Mouse (Mus musculus): ENCODE results near the gene Tob2. TPM values are rescaled to one million over a fixed set of nuclear protein-coding genes. Genes with fewer than 3 reads are reported as not detected.

Tob2 gene
- polyA plus RNA-seq, 1 experiment from 2014 or later: 26.0 TPM

GRCm38 (mm10) chr15:81812287-81812686 is 46.3 kb downstream of the Tob2 start:
- peak overlapping the region; percentile 76 for H3K4me3 ChIP-seq (replicated peaks)
- peaks cover 20% of the 10 kb centered on the region for H3K4me1 ChIP-seq (replicated peaks)
- no peak for ATAC-seq
- no peaks in the 10 kb centered on the region for H3K27me3 ChIP-seq (replicated peaks)
- 48% methylated on average over 3 of the region's 3 CpGs for WGBS
- H3K9me3 ChIP-seq: no peaks in the 10 kb centered on the region
- H3K36me3 ChIP-seq: peaks cover 11% of the 10 kb centered on the region
- H3K9ac ChIP-seq: peak overlapping the region; percentile 79
- H3K4me2 ChIP-seq (replicated peaks): peak overlapping the region; percentile 84
- peak overlapping the region; percentile 25; the same call in 1 of the 2 replicates for H3K27ac ChIP-seq

DNA sequence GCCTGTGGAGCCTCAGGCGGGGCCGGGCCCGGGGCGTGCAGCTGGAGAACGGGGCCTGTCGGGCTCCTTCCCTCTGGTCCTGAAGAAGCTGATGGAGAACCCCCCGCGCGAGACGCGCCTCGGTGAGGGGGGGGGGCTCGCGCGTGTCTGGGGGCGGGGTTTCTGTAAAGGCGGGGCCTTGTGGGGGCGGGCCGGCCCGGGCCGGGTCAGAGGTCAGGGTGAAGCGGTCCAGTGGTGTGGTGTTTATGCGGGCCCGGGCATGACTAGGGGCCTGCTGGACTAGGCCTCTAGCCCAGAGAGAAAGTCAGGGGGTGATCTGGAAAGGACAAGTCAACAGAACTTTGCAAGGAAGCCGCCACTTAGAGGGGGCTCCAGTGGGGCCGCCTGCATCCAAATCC is 47.0 kb downstream of the Tob2 start:
- H3K4me2 ChIP-seq (replicated peaks): peak overlapping the region; percentile 84
- peak overlapping the region; percentile 80 for H3K27ac ChIP-seq
- peak; percentile 16; the same call in 1 of the 2 replicates for ATAC-seq
- H3K36me3 ChIP-seq: peaks cover 11% of the 10 kb centered on the region
- under 1% methylated on average over 25 of the region's 26 CpGs for WGBS
- no peaks in the 10 kb centered on the region for H3K9me3 ChIP-seq
- H3K27me3 ChIP-seq (replicated peaks): no peaks in the 10 kb centered on the region
- H3K9ac ChIP-seq: peak overlapping the region; percentile 79
- peak overlapping the region; percentile 76 for H3K4me3 ChIP-seq (replicated peaks)
- H3K4me1 ChIP-seq (replicated peaks): peaks cover 20% of the 10 kb centered on the region

DNA sequence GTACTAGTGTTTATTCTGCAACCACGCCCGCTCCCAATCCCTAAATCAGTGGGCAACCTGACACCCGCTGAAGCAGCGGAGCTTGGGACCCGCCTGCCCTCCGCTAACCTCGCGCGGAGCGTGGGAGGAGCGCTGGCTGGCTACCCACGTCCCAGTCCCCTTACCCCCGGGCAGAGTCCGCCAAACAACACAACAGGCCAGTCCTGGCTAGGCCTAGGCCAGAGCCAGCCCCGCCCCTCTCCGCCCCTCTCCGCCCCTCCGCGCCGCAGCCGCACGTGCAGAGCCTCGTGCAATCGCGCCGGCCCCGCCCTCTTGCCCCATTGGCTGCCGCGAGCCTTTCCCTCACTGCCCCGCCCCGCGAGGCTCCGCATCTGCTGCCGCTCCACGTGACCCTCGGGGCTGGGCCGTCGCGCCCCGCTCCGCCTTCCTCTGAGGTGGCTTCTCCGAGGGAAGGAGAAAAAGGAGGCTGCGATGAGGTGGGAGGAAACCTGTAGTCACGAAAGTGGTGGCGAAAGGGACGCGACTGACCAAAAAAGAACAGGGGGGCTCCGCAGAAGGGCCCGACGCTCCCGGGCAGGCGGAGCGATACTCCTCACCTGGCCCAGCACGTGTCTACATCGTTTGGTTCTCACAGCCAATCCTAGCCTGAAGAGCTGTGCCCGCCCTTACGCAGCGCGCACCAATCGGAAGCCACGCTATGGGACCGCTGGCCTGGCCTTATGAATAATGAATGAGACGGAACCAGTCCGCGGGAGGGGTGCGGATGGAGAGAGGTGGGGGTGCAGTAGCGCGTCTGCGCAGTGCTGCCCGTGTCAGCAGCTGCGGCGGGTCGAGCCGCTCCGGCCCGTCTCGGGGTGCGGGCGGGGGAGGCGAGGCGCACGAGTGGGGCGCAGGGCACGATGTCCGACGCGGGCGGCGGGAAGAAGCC is 47.7 kb downstream of the Tob2 start:
- Histone ChIP-seq H3K9me3 (no peaks in the 10 kb centered on the region), H3K4me3 (replicated peaks) (peak overlapping the region; percentile 76), H3K36me3 (peaks cover 9% of the 10 kb centered on the region), H3K4me2 (replicated peaks) (peak overlapping the region; percentile 84), H3K9ac (peak overlapping the region; percentile 79), H3K27me3 (replicated peaks) (no peaks in the 10 kb centered on the region), H3K27ac (peak overlapping the region; percentile 86), H3K4me1 (replicated peaks) (peaks cover 20% of the 10 kb centered on the region)
- under 1% methylated on average over 81 of the region's 89 CpGs for WGBS
- peak; percentile 99 for ATAC-seq

- peak overlapping the region; percentile 53 for H3K9ac ChIP-seq
- peaks cover 3% of the 10 kb centered on the region; the same call in 1 of the 2 replicates for H3K36me3 ChIP-seq
- WGBS: under 1% methylated on average over 10 of the region's 10 CpGs
- peak overlapping the region; percentile 84 for H3K4me2 ChIP-seq (replicated peaks)
- H3K4me3 ChIP-seq (replicated peaks): peak overlapping the region; percentile 76
- ATAC-seq: peak; percentile 39
- H3K27ac ChIP-seq: peak overlapping the region; percentile 86
- no peaks in the 10 kb centered on the region for H3K27me3 ChIP-seq (replicated peaks)
- peaks cover 20% of the 10 kb centered on the region for H3K4me1 ChIP-seq (replicated peaks)
- H3K9me3 ChIP-seq: no peaks in the 10 kb centered on the region
Measured at GRCm38 (mm10) chr15:81810150-81810549, 48.4 kb downstream of the Tob2 start.

DNA sequence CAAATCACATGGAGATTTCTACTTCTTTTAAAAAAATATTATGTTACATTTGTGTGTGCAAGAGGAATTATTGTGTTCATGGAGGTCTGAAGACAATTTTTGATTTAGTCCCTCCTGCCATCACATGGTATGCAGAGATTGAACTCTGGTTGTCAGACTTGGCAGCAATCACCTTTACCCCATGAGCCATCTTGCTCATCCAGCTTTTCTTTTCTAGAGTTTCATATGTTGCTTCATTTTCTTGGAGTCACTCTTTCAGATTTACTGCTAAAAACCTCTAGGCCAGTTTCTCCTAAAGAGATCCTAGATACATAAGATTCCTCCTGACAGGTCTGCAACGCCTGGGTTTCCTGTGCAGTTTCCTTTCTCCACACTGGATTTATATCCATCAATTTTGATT is 49.0 kb downstream of the Tob2 start:
- H3K9ac ChIP-seq: no peak overlapping the region
- peaks cover 20% of the 10 kb centered on the region for H3K4me1 ChIP-seq (replicated peaks)
- H3K4me2 ChIP-seq (replicated peaks): peak overlapping the region; percentile 84
- H3K36me3 ChIP-seq: no peaks in the 10 kb centered on the region
- H3K4me3 ChIP-seq (replicated peaks): no peak overlapping the region; the same call in 1 of the 2 replicates
- H3K9me3 ChIP-seq: no peaks in the 10 kb centered on the region
- no peaks in the 10 kb centered on the region for H3K27me3 ChIP-seq (replicated peaks)
- peak overlapping the region; percentile 86 for H3K27ac ChIP-seq
- ATAC-seq: no peak
- 22% methylated on average over 1 of the region's 1 CpGs for WGBS

- Histone ChIP-seq H3K4me1 (replicated peaks) (peaks cover 20% of the 10 kb centered on the region), H3K9me3 (no peaks in the 10 kb centered on the region), H3K27me3 (replicated peaks) (no peaks in the 10 kb centered on the region), H3K4me3 (replicated peaks) (no peak overlapping the region), H3K9ac (no peak overlapping the region), H3K4me2 (replicated peaks) (no peak overlapping the region), H3K36me3 (no peaks in the 10 kb centered on the region), H3K27ac (no peak overlapping the region)
- 78% methylated on average over 2 of the region's 2 CpGs for WGBS
- ATAC-seq: no peak
Measured at GRCm38 (mm10) chr15:81808799-81809198, 49.8 kb downstream of the Tob2 start.

GRCm38 (mm10) chr15:81806621-81807404 is 51.8 kb downstream of the Tob2 start:
- Histone ChIP-seq H3K27me3 (replicated peaks) (no peaks in the 10 kb centered on the region), H3K4me1 (replicated peaks) (peaks cover 23% of the 10 kb centered on the region), H3K4me3 (replicated peaks) (no peak overlapping the region), H3K4me2 (replicated peaks) (no peak overlapping the region), H3K36me3 (no peaks in the 10 kb centered on the region), H3K9ac (no peak overlapping the region), H3K27ac (no peak overlapping the region), H3K9me3 (no peaks in the 10 kb centered on the region)
- ATAC-seq: no peak
- WGBS: 80% methylated on average over 4 of the region's 4 CpGs

DNA sequence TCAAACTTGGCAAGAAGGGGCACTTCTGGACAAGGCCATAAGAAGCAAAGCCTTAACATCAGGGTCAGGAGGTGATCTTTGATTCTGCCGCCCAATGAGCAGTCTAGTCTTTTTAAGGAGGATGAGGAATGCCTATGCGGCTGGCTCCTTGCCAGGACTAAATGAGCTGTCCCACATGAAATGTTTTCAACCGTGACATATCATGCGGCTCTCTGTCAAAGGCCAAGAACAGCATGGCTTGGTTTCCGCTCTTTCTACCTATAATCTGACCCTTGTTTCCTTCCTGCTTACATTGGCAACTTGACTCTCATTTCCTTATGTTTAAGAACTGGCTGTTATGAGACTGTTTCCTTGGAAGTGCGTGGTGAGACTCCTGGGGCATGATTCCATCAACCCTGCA is 53.0 kb downstream of the Tob2 start:
- ATAC-seq: no peak
- Histone ChIP-seq H3K4me1 (replicated peaks) (peaks cover 22% of the 10 kb centered on the region), H3K4me3 (replicated peaks) (no peak overlapping the region), H3K27ac (no peak overlapping the region), H3K9ac (no peak overlapping the region), H3K4me2 (replicated peaks) (no peak overlapping the region), H3K36me3 (no peaks in the 10 kb centered on the region), H3K27me3 (replicated peaks) (no peaks in the 10 kb centered on the region), H3K9me3 (no peaks in the 10 kb centered on the region)
- WGBS: 54% methylated on average over 6 of the region's 6 CpGs

DNA sequence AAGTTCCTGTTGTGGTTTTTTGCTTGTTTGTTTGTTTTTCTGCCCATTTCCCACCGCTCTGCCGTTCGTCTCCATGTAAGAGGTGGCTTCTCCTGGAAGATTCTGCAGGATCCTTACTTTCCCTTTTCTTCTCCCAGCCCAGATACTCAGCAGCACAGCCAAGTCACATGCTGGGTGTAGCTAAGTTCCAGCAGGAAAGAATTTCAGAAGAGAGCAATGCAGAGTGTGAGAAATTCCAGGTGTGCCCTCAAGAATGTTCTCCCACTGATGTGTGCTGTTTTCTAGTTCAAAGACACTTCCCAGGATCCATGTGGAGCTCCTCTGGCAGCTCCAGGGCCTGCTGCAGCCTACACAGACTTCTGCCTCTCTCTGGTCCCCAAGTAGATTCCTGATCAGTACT is 53.7 kb downstream of the Tob2 start:
- Histone ChIP-seq H3K9ac (no peak overlapping the region), H3K27ac (no peak overlapping the region), H3K4me2 (replicated peaks) (no peak overlapping the region), H3K4me1 (replicated peaks) (peaks cover 21% of the 10 kb centered on the region), H3K36me3 (no peaks in the 10 kb centered on the region), H3K27me3 (replicated peaks) (no peaks in the 10 kb centered on the region), H3K9me3 (no peaks in the 10 kb centered on the region), H3K4me3 (replicated peaks) (no peak overlapping the region)
- WGBS: 66% methylated on average over 3 of the region's 3 CpGs
- ATAC-seq: no peak

- H3K27me3 ChIP-seq (replicated peaks): no peaks in the 10 kb centered on the region
- H3K4me2 ChIP-seq (replicated peaks): 0 out of 2 replicates have a peak overlapping the region, but pooled peaks have one; percentile 73
- ATAC-seq: no peak
- 73% methylated on average over 1 of the region's 1 CpGs for WGBS
- H3K9me3 ChIP-seq: no peaks in the 10 kb centered on the region
- H3K27ac ChIP-seq: no peak overlapping the region
- no peak overlapping the region for H3K9ac ChIP-seq
- peaks cover 16% of the 10 kb centered on the region for H3K4me1 ChIP-seq (replicated peaks)
- no peaks in the 10 kb centered on the region for H3K36me3 ChIP-seq
- no peak overlapping the region for H3K4me3 ChIP-seq (replicated peaks)
Measured at GRCm38 (mm10) chr15:81804172-81804571, 54.4 kb downstream of the Tob2 start.

- H3K36me3 ChIP-seq: no peaks in the 10 kb centered on the region
- ATAC-seq: no peak
- H3K4me1 ChIP-seq (replicated peaks): peaks cover 12% of the 10 kb centered on the region
- no peaks in the 10 kb centered on the region for H3K9me3 ChIP-seq
- 54% methylated on average over 4 of the region's 4 CpGs for WGBS
- peak overlapping the region; percentile 77; the same call in 1 of the 2 replicates for H3K27ac ChIP-seq
- H3K4me3 ChIP-seq (replicated peaks): peak overlapping the region; percentile 37
- peak overlapping the region; percentile 73 for H3K4me2 ChIP-seq (replicated peaks)
- H3K9ac ChIP-seq: no peak overlapping the region
- no peaks in the 10 kb centered on the region for H3K27me3 ChIP-seq (replicated peaks)
Measured at GRCm38 (mm10) chr15:81803425-81803951, 55.1 kb downstream of the Tob2 start.

DNA sequence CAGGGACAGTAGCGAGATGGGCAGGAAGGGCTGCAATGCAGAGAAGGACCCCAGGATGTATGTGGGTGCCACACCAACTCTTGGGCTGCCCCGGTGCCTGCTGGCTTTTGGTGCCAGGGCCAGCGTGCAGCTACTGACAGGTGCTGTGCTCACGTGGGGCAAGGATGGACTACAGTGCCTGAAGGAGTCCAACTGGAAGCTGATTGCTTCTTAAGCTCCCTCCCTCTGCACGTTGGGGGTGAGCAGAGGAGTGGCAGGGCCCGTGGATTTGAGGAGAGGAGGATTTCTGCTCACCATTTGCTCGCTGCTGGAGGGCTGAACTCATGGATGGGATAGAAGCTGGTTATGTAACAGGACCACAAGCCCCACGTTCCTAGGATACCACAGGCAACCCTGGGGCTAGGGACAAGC is 55.6 kb downstream of the Tob2 start:
- 13% methylated on average over 8 of the region's 8 CpGs for WGBS
- H3K4me1 ChIP-seq (replicated peaks): peaks cover 12% of the 10 kb centered on the region

More for the DNA sequence above, 55.6 kb downstream of the Tob2 start:
- no peaks in the 10 kb centered on the region for H3K36me3 ChIP-seq
- peak overlapping the region; percentile 73 for H3K4me2 ChIP-seq (replicated peaks)
- no peaks in the 10 kb centered on the region for H3K27me3 ChIP-seq (replicated peaks)
- H3K9ac ChIP-seq: peak overlapping the region; percentile 47
- peak overlapping the region; percentile 37 for H3K4me3 ChIP-seq (replicated peaks)
- peak; percentile 32 for ATAC-seq
- peak overlapping the region; percentile 77 for H3K27ac ChIP-seq
- H3K9me3 ChIP-seq: no peaks in the 10 kb centered on the region
